Mouse (Mus musculus): ENCODE measurements around the gene Armc9.
A peak's percentile ranks its signal among the peaks of the same experiment; 100 is the strongest.

Gene Armc9

DNA sequence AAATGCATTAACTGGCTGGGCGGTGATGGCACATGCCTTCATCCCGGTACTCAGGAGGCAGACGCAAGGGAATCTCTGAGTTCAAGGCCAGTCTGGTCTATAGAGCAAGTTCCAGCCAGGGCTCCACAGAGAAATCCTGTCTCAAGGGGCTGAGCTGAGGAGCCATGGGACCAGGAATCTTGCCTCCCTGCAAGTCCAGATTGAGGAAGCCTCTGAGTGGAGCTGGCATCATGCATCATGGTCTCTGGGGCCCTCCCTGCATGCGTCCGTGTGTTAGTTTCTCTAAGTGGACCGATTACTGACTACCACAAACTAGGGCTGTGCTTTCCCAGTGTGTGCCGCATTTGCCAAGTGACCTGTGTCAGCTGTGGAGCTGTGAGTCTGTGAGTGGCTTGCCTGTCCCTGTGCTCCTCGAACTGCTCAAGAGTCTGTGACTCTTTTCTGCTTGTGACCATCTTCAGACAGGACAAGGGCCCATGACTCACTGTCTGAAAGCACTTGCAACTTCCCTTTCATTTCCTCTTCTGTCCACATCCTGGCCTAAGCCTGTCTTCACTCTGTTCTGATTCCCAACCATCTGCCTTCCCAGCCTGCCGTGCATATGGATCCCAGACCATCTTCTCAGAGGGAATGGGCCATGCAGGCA is 74.7 kb downstream of the Armc9 start:
- no peak for DNase-seq

DNA sequence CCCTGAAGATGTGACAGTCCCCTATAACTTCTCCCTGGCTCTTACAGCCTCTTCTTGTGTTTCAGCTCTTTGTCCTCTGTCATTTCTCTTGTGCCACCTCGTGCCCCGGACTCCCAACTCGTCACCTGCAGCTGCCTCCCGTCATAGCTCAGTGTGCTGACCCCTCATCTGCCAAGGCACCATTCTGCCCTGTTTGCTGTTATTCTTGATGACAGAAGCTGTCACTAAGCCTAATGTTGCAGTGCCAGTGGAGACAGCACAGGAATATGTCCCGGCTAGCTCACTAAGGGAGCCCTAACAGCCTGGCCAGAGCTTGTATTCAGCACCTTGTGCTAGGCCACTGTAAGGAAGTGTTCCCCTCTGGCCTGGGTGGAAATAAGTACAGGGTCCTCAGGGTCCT is 78.1 kb downstream of the Armc9 start:
- DNase-seq = no peak

DNA sequence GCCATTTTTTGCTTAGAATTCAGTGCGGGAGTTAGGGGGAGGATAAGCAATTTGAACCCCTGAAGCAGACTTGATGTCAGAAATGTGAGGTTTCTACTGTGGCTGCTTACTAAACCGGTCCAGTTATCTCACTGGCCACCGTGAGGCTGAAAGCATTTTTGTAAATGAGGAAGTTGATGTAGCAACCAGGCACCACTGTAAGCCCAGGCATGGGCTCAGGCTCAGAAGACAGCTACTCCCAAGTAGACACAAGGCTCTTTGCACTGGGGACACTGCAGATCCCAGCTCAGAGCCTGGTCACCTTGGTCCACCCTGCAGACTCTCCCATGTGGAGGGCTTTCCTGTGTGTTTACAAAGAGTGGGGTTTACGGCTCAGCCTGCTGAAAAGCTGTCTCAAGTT is 79.2 kb downstream of the Armc9 start:
- DNase-seq = no peak

- DNase-seq = no peak
Observed at GRCm38 (mm10) chr1:86235118-86235517, 80.5 kb downstream of the Armc9 start.

DNA sequence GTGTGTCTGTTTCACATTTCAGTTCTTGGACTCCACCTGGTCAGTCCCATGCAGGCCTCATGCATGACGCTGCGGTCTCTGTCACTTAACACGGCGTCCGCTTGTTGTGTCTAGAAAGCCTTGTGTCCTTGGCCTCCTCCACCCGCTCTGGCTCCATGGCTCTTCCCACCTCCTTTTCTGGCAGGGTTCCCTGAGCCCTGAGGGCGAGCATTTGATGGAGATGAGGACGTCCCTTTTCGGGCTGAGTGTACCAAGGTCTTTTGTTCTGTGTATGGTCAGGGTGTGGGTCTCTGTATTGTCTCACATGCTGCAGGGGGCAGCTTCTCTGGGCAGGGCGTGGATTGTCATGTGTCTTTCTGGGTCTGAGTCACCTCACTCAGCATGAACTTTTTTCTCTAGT is 81.9 kb downstream of the Armc9 start:
- no peak for DNase-seq

DNA sequence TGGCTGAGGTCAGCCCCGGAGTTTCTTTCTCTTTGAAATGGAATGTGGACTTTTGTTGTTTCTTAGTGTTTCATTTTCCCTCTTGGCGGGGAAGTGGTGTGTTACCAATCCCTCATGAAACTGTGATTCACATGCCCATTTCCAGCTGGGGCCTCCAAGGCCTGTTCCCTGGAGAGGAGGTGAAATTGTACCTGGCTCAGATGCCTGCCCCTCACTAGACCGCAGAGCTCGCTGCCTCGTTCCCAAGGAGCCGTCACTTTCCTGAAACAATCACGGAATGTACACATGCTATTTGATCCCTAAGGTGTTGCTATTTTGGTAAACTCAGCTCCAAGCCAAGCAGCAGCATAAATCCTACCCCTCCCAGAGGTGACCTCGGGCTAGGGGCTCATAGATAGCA is 84.4 kb downstream of the Armc9 start:
- no peak for DNase-seq

- no peak for DNase-seq
Observed at GRCm38 (mm10) chr1:86239871-86240270, 85.3 kb downstream of the Armc9 start.

DNA sequence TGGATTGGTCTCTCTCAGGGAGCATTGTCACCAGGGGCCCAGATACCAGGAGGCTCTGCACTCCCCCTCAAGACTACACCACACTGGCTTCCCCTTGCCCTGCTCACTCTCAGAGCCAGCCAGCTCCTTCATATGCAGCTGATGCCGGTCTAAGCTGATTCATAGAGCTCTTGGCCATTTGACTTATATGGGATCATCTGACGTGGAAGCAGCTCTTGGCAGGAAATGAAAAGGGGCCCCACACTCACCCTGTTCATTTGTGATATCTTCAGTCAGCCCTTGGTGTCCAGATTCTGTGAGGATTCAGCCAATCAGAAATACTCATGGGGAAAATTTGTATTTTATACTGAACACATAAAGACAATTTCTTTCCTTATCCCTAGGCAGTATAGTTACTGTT is 86.4 kb downstream of the Armc9 start:
- no peak for DNase-seq

GRCm38 (mm10) chr1:86243490-86243889 is 88.9 kb downstream of the Armc9 start:
- no peak for DNase-seq

- DNase-seq = no peak
Observed at GRCm38 (mm10) chr1:86245301-86246085, 90.9 kb downstream of the Armc9 start.

GRCm38 (mm10) chr1:86253410-86253809 is 98.8 kb downstream of the Armc9 start:
- no peak for DNase-seq

- DNase-seq = no peak
Observed at GRCm38 (mm10) chr1:86256311-86256710, 101.7 kb downstream of the Armc9 start.

DNA sequence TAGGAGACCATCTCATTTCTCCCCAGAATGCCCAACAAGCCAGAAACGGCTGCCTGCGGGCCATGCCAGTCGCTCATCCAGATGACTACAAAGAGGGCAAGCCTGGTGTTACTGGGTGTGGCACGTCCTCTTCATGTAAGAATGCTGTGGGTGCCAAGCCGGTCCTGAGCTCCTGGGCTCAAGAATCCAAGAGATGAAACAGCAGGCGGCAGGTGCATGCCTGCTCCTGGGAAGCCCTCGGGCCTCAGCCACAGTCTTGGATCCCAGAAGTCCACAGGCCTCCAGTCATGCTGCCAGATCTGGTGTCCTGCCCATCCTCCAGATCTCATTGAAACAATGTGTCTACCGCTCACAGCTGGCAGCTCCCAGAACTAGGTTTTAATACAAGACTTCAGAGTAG is 102.6 kb downstream of the Armc9 start:
- no peak for DNase-seq

- no peak for DNase-seq
Observed at GRCm38 (mm10) chr1:86258171-86258824, 103.7 kb downstream of the Armc9 start.

DNA sequence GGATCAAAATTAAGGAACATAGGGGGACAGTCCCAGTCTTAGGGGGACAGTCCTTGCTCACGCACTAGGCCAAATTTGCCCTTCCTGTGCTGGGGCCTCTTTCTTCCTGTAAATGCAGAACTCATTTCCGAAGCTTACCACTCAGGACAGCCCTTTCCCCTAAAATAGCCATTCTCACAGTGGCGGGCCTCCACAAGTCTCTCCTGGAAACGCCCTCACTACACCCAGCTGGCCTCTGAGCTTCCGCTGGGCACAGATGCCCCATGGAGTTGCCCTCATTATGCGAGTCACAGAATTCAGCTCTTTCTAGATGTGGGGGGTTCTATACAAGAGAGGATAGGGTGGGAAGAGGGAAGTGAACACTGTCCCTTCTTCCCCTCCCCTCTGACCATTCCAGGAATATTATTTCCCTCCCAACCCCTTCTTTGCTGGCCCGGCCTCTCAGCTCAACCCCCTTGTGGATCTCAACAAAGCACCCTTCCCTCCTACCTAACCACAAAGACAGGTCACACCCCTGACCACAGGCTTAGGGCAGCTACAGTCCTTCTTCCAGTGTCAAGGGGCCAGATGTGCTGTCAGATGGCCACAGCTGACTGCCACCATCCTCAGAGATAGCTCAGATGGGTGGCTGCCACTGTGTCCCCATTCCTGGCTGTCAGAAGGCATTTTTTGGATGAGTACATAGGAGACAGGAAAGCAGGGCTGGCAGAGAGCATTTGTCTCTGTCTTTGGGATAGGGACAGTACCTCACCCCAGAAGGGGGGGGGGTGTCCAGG is 109.2 kb downstream of the Armc9 start:
- no peak for DNase-seq

DNA sequence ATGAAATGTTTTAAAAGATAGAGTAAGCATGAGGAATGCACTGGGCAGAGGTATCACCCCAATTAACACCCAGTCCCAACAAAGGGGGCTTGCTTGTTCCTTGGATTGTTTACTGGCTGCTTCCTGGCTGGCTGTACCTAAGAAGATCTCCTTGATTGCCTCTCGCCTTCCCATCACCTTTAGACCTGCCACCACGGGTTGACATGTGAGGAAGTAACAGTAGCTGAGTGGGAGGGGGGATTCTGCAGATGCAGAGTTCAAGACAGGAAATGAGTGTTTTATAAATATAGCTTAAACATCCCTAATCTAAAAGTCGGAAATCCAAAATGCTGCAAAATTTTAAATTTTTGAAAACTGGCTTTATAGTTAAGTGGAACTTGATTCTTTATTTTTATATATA is 110.5 kb downstream of the Armc9 start:
- peak; percentile 21 to 37 for DNase-seq

DNA sequence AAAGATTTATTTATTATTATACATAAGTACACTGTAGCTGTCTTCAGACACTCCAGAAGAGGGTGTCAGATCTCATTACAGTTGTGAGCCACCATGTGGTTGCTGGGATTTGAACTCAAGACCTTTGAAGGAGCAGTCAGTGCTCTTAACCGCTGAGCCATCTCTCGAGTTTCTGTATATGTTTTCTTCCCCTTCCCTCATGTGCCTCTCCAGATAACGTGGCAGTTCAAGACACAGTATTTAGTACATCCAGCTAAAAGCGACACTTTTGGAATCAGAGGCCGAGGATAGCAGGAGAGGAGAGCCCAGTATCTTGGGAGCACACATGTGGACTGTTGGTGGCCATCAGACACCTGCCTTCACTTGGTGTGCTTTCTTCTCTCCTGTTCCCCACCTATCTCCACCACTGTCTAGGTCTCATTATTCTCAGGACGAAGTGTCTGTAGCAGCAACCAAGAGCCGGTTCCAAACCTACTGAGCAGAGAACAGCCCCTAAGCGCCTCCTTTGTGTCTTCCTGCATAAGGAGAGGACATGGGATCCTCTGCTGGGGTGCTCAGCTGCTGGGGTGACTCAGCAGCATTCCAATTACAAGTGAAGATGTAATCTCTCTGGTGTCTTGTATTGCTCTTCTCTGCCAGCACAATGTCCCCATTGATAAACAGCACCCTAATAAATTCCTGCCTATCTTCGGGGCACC is 114.1 kb downstream of the Armc9 start:
- no peak for DNase-seq

- no peak for DNase-seq
Observed at GRCm38 (mm10) chr1:86269190-86269508, 114.6 kb downstream of the Armc9 start.

DNA sequence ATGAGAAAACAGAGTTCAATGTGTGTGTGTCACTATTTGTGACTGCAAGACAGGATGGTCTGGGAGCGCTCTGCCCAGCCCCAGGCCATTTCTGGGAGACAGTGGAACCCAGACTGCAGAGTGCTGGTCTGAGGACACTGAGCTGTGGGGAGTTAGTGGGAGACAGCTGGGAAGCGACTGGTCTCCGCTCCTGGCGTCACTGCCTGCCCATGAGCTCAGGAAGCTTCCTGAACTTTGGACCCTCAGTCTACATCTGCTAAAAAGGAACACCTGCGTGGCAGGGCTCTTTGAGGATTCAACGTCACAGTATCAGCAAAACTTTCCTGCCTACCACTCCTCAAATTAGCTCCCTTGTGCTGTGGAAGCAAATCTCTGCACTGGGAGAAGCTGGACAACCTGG is 117.1 kb downstream of the Armc9 start:
- DNase-seq = no peak

DNA sequence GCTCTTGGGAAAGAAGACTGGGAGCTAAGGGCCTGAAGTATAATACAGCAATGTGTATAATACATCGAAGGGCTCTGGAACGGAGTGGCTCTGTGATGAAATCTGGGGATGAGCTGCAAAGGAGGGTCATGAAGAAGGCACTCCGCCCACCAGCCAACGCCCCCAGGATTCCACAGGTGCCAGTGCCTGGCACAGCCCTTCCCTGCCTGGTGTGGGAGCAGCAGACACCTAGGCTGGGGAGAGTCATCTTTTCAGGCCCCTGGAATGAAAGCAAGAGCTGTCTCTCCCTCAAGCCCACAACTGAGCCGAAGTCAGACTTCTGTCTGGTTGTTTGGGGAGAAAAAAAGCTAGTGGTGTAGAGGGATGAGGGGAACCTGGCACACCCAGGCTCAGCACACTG is 122.5 kb downstream of the Armc9 start:
- no peak for DNase-seq

DNA sequence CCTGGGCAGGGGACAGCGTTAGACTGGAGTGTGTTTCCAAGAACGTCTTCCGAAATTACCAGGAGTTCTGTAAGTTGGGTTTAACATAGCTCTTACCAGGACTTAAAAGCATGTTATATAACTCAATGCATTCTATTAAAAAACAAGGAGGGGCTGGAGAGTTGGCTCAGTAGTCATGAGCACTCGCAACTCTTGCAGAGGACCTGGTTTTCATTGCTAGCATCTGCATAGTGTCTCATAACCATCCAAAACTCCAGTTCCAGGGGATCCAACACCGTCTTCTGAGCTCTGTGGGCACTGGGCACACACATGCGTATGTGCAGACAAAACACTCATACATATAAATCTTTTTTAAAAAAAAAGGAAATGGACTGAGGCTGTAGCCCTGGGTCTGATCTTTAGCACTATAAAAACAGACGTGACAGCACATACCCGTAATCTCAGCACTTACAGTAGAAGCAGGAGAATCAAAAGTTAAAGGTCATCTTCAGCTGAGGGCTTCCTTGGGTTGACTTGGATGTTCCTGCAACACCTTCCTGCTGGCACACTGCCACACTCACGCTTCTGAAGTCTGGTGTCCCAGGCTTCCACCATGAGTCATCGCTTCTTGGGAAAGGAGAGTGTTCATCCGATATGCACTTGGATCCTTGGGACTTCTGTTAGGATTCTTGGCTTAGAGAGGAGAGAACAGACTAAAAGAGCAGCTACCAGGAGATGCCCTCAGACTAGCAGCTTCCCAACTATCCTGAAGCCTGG is 127.4 kb downstream of the Armc9 start:
- DNase-seq = no peak

DNA sequence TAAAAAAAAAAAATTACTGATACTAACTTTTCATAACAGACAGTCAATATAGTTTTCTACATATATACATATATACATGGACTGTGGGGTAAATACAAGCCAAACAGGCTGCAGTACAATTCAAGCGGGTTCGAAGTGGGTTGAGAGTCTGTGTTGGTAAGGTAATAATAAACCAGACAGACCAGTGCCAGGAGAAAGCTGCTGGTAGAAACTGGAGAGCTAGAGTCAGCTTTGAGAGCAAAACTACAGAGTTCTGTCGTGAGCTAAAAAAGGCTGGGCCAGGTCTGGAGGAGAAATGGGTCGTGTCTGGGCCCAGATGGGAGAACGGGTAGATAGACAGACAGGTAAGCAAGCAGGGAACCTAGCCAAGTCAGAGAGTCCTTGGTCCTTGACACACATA is 129.5 kb downstream of the Armc9 start:
- no peak for DNase-seq
